Mouse (Mus musculus) heart, adult 2 months (tissue): ENCODE measurements at regions not wholly inside any gene's neighbourhood (a gene's known extent, or its start where the extent isn't known, plus 50 kb on each side); places are given as distances from the start of the nearest gene placed in this dataset.

Experiments used
- DNase-seq, 2 experiments: peaks; one replicate each; pipeline ENCODE4 v3.0.0; 2021
- H3K27ac ChIP-seq: fragments of 200-600 bp; 2 replicates; pipeline ENCODE4 v1.8.1; 2022
- H3K27me3 ChIP-seq: fragments of 200-500 bp; 2 replicates; pipeline ENCODE4 v1.6.1; 2012; ENCODE audit warnings: mild to moderate bottlenecking, low read length, inconsistent platforms, mixed read lengths; ENCODE audit not compliant: control insufficient read depth, insufficient read depth
- H3K36me3 ChIP-seq: fragments of 200-500 bp; 2 replicates; pipeline ENCODE4 v1.6.1; 2012; ENCODE audit warnings: low read length, inconsistent platforms; ENCODE audit not compliant: control insufficient read depth, insufficient read depth
- H3K4me1 ChIP-seq: fragments of 200-500 bp; 2 replicates; pipeline ENCODE4 v1.6.1; 2011; ENCODE audit warnings: low read length; ENCODE audit not compliant: control insufficient read depth, insufficient read depth
- H3K4me3 ChIP-seq: fragments of 200-600 bp; 2 replicates; pipeline ENCODE4 v1.8.1; 2022
- H3K79me2 ChIP-seq: fragments of 200-500 bp; replicated peaks from 2 replicates; pipeline ENCODE4 v1.6.1; 2012; ENCODE audit warnings: mild to moderate bottlenecking, inconsistent platforms, low read length, moderate library complexity, mixed read lengths; ENCODE audit not compliant: control insufficient read depth, insufficient read depth
- H3K9ac ChIP-seq: fragments of 200-500 bp; 2 replicates; pipeline ENCODE4 v1.6.1; 2012; ENCODE audit warnings: low read depth, mild to moderate bottlenecking, control low read depth, inconsistent platforms, low read length, mixed read lengths
- CTCF ChIP-seq: fragments of 200-600 bp; IDR thresholded peaks from 2 replicates; pipeline ENCODE4 v1.8.1; 2022; ENCODE audit warnings: antibody characterized with exemption, mild to moderate bottlenecking, moderate library complexity
- EP300 ChIP-seq: fragments of 200-500 bp; IDR thresholded peaks from 2 replicates; pipeline ENCODE4 v1.6.1; 2011; ENCODE audit warnings: low read depth, low read length, control low read depth; ENCODE audit not compliant: insufficient read depth
- POLR2A ChIP-seq: fragments of 200-500 bp; IDR thresholded peaks from 2 replicates; pipeline ENCODE4 v1.6.1; 2011; ENCODE audit warnings: mild to moderate bottlenecking, low read depth, low read length, control low read depth; ENCODE audit not compliant: insufficient read depth
- WGBS: fragments of 180-500 bp; shearing (Covaris S2); methylation state at CpG from one replicate; pipeline ENCODE4 v1.1.7; 2018; 5-methylcytosine and 5-hydroxymethylcytosine counted together
- intact Hi-C: fragments of 180-260 bp; cut with DNase I; formaldehyde crosslinking; loops from one replicate; pipeline ENCODE4 v1.15.1; 2025

DNA sequence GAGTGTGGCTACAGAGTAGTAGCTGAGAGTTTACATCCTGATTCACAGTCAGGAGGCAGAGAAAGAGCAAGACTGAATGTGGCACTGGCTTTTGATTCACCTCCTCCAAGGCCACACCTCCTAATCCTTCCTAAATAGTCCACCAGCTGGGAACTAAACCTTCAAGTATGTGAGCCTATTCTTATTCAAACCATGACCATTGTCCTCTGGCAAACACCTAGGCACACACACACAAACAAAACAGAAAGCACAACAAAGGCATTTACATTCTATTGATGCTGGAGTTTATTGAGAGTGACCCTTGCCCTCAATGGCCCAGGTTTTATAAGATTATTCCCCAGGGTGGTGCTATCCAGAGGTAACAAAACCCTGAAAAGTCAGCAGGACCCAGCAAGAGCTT is 235.4 kb upstream of the Dynlrb2 start:
- no peak overlapping the region for H3K9ac ChIP-seq
- H3K79me2 ChIP-seq = no peaks in the 10 kb centered on the region
- no peaks in the 10 kb centered on the region for H3K27me3 ChIP-seq
- TF ChIP-seq POLR2A = no peak
- H3K4me1 ChIP-seq = no peaks in the 10 kb centered on the region
- H3K27ac ChIP-seq = no peak overlapping the region
- intact Hi-C loops = no loop called here
- no peak for DNase-seq
- H3K36me3 ChIP-seq = no peaks in the 10 kb centered on the region
- H3K4me3 ChIP-seq = no peak overlapping the region

DNA sequence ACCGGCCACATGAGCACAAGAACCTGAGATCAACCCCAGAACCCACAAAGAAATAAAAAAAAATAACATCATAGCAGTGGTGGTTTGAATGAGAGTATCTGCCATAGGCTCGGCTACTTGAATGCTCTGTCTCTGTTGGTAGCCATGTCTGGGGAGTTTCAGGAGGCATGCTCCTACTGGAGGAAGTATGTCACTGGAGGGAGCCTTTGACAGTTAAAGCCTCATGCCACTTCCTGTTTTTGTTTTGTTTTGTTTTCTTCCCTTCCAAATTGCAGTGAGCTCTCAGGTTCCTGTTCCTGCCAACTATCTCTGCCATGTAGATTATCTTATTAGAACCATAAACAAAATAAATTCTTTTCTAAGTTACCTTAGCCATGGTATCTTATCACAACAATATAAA is 236.1 kb upstream of the Dynlrb2 start:
- no peak for TF ChIP-seq CTCF
- no peak for TF ChIP-seq POLR2A
- TF ChIP-seq EP300 = no peak
- 83% methylated on average over 2 of the region's 2 CpGs for WGBS
- no peak overlapping the region for H3K27ac ChIP-seq
- H3K79me2 ChIP-seq = no peaks in the 10 kb centered on the region
- intact Hi-C loops = no loop called here
- no peak overlapping the region for H3K9ac ChIP-seq
- no peaks in the 10 kb centered on the region for H3K36me3 ChIP-seq
- no peak for DNase-seq
- no peaks in the 10 kb centered on the region for H3K27me3 ChIP-seq
- H3K4me1 ChIP-seq = no peaks in the 10 kb centered on the region
- no peak overlapping the region for H3K4me3 ChIP-seq

- Histone ChIP-seq H3K36me3 (no peaks in the 10 kb centered on the region), H3K4me1 (no peaks in the 10 kb centered on the region), H3K9ac (no peak overlapping the region), H3K27ac (no peak overlapping the region), H3K27me3 (no peaks in the 10 kb centered on the region), H3K79me2 (no peaks in the 10 kb centered on the region), H3K4me3 (no peak overlapping the region)
- peak in 1 of 2 experiments; percentile 20 for DNase-seq
- intact Hi-C loops = no loop called here
- 55% methylated on average over 9 of the region's 9 CpGs for WGBS
- TF ChIP-seq POLR2A (no peak), EP300 (no peak), CTCF (no peak)
Observed at GRCm38 (mm10) chr8:116268161-116268560, 236.6 kb upstream of the Dynlrb2 start.

GRCm38 (mm10) chr8:116267021-116267420 is 237.8 kb upstream of the Dynlrb2 start:
- Histone ChIP-seq H3K4me1 (no peaks in the 10 kb centered on the region), H3K27me3 (no peaks in the 10 kb centered on the region), H3K36me3 (no peaks in the 10 kb centered on the region), H3K79me2 (no peaks in the 10 kb centered on the region), H3K4me3 (no peak overlapping the region), H3K9ac (no peak overlapping the region), H3K27ac (no peak overlapping the region)
- 90% methylated on average over 4 of the region's 4 CpGs for WGBS
- TF ChIP-seq POLR2A (no peak), CTCF (no peak), EP300 (no peak)
- no peak for DNase-seq
- intact Hi-C loops = no loop called here

- Histone ChIP-seq H3K4me3 (no peak overlapping the region), H3K36me3 (no peaks in the 10 kb centered on the region), H3K9ac (no peak overlapping the region), H3K27ac (no peak overlapping the region), H3K4me1 (no peaks in the 10 kb centered on the region), H3K27me3 (no peaks in the 10 kb centered on the region), H3K79me2 (no peaks in the 10 kb centered on the region)
- TF ChIP-seq CTCF = no peak
- TF ChIP-seq EP300 = no peak
- no peak for TF ChIP-seq POLR2A
- intact Hi-C loops = no loop called here
- DNase-seq = no peak
- WGBS = 47% methylated on average over 3 of the region's 3 CpGs
Observed at GRCm38 (mm10) chr8:116265591-116265990, 239.2 kb upstream of the Dynlrb2 start.

DNA sequence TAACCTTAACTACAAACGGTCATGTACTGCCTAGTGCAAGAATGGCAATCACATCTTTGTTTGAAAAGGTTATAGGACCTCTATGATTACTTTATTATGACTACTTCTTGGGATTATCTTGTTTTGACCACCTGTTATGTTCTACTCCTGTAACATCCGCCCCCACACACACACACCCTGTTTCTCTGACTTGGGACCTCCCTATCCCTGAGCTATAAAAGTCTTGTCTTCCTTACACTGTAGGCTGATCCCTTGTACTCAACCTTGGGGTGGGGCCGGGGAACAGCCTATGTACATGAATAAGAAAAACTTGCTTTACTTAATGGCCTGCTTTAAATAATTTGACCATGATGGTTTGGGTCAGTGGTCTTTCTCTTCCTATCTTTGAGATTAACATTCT is 240.7 kb upstream of the Dynlrb2 start:
- no peak overlapping the region for H3K27ac ChIP-seq

DNA sequence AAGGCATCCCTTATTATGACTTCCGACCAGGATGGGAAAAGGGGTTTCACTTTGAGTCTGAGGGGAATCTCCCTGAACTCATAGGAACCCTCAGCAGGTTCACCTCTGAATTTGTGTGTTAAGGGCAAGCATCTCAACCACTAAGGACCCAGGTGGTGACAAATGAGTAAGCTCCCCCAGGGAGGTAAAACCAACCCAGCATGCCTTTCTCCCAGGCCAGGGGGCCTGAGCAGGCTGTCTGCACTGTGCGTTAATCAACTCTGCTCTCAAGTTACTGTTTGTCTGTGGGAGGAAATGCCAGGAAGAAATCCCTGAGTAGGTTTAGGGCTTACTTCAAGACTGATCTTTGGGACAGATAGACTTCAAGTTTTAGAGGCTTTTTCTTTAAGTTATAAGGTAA is 243.5 kb upstream of the Dynlrb2 start:
- 52% methylated on average over 2 of the region's 2 CpGs for WGBS

More for the DNA sequence above, 240.7 kb upstream of the Dynlrb2 start:
- Histone ChIP-seq H3K27me3 (no peaks in the 10 kb centered on the region), H3K4me1 (no peaks in the 10 kb centered on the region), H3K9ac (no peak overlapping the region), H3K36me3 (no peaks in the 10 kb centered on the region), H3K4me3 (no peak overlapping the region), H3K79me2 (no peaks in the 10 kb centered on the region)
- WGBS = 88% methylated on average over 3 of the region's 3 CpGs
- intact Hi-C loops = no loop called here
- DNase-seq = no peak
- TF ChIP-seq EP300 (no peak), CTCF (no peak), POLR2A (no peak)

More for the DNA sequence above, 243.5 kb upstream of the Dynlrb2 start:
- Histone ChIP-seq H3K4me1 (no peaks in the 10 kb centered on the region), H3K79me2 (no peaks in the 10 kb centered on the region), H3K27ac (no peak overlapping the region), H3K36me3 (no peaks in the 10 kb centered on the region), H3K9ac (no peak overlapping the region), H3K27me3 (no peaks in the 10 kb centered on the region), H3K4me3 (no peak overlapping the region)
- DNase-seq = no peak
- intact Hi-C loops = no loop called here
- TF ChIP-seq CTCF (no peak), EP300 (no peak), POLR2A (no peak)
